Mouse (Mus musculus): Measurements from ENCODE around the gene Yipf2.
"Not testable (repeated sequence)": the region's sequence is repeated elsewhere in the genome, so short reads cannot be mapped to it uniquely, and the experiment has no call there.

Yipf2 gene

DNA sequence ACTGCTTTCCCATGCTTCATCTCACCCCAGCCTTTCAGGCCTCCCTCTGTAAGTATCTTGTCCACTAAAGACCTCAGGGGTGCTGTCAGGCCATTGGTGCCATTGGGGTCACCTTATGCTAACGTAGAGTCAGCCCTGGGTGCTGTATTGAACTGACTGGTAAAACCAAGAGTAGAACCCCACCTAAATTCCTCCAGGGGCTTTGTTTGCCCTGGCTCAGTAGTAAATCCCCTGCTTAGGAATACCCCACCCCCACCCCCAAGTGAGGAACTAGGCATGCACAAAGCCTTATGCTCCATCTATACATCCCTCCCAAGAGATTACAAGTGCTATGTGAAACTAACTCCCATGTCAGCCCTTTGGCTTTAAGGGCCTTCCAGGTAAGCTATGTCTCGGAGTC is 35.1 kb downstream of the Yipf2 start:
- no peak for ATAC-seq (ENCODE audit: low TSS enrichment)

DNA sequence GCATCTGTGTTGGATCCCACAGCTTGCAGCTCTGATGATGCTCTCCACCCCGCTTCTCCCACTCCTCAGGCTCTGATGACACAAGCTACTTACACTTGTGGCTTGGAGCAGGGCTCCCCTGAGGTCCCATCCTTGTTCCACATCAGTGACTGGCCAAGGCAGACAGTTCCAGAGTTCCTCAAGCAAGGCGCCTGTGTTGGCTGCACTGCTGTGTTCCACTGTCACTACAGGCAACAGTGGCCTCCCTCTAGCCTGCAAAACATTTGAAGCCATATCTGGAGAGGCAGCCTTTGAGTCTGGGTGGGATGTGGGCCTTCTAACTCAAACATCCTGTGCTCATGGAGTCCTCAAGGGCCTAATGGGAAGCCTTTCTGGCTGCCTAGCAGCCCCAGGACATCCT is 35.6 kb downstream of the Yipf2 start:
- ATAC-seq (ENCODE audit: low TSS enrichment) = no peak

GRCm38 (mm10) chr9:21555198-21555742 is 37.4 kb downstream of the Yipf2 start:
- ATAC-seq (ENCODE audit: low TSS enrichment) = no peak

DNA sequence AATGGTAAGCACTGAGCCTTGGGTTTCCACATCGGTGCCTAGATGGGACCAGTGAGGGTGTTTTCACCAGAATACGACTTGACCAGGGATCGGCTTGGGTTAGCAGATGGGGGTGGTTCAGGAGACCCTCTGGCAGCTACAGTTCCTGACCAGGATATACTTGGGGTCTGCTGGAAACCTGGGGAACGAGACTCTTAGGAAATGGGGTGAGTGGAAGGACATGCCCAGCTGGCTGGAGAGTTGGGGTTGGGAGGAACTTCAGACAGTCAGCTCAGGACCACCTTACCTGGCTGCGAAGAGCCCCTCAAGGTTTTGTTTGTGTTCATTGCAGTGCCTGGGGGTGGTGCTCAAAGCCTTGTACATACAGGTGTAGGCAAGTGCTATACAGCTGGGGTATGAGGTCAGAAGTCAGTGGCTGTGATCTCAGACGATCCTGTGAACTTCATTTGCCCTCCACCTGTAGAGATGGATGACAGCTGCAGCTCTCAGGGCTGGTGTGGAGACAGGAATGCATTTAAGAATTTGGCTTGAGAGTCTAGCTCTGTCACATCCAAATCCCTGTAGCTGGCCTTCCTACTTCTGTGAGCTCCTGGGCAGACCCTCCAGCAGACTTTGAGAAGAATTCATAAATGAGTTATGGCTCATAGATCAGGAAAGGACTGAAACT is 38.9 kb downstream of the Yipf2 start:
- no peak for ATAC-seq (ENCODE audit: low TSS enrichment)

- ATAC-seq (ENCODE audit: low TSS enrichment) = no peak
These were observed 41.6 kb downstream of the Yipf2 start for GRCm38 (mm10) chr9:21551049-21551448.

GRCm38 (mm10) chr9:21547075-21547941 is 45.3 kb downstream of the Yipf2 start:
- peak; percentile 8; the same call in 1 of the 2 replicates for ATAC-seq (ENCODE audit: low TSS enrichment)

DNA sequence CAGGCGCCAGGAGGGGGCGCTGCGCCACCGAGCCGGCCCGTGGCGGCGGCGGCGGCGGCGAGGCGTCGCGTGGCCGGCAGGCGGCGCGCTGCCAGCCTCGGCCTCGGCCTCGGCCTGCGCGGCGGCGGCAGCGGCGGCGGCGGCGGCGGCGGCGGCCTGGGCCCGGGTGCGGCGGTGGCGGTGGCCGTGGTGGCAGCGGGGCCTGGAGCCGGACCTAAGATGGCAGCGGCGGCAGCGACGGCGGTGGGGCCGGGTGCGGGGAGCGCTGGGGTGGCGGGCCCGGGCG is 45.9 kb downstream of the Yipf2 start, which contains the start of gene Carm1:
TSS of gene Carm1 (plus strand) at position 106 of the 286 bp plus-strand sequence.
- ATAC-seq (ENCODE audit: low TSS enrichment) = no peak

DNA sequence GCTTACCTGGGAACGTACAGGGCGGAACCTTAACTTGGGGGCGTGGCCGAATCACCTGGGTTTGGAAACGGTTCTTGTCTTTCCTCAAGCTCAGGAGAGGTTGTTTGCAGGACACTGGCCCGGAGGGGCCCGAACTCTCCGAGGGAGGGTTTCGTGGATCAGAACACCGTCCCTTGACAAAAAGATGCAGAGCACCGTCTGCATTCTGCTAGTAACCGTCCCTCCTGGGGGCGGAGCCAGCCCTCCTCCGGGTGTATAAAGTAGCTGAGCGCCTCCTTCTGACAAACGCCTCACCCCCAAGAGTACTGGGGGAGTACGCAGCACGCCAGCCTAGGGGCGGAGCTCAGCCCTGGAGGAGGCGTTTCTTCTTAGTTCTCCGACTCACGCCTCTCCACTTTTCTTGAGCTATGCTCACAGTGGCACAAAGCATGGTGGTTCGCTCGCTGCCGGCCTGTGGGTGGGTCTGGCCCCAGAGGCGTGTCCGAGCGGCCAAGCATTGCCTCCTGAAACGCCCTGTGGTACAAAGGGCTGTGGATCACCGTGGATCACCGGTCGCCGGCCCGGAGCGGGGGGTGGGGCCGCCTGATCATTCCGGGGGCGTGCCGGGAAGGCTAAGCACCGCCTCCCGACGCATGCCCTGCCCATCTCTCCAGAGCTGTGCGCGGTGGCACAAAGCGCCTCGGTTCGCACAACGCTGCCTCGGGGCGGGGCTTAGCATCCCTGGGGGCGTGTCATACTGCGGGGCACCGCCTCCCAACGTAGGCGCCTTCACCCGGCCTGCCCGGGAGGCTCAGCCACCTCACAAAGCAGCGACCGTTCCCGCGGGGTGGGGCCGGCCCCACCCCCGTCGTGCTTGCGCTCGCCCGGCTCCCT is 46.5 kb downstream of the Yipf2 start:
- peak; percentile 90 for ATAC-seq (ENCODE audit: low TSS enrichment)

DNA sequence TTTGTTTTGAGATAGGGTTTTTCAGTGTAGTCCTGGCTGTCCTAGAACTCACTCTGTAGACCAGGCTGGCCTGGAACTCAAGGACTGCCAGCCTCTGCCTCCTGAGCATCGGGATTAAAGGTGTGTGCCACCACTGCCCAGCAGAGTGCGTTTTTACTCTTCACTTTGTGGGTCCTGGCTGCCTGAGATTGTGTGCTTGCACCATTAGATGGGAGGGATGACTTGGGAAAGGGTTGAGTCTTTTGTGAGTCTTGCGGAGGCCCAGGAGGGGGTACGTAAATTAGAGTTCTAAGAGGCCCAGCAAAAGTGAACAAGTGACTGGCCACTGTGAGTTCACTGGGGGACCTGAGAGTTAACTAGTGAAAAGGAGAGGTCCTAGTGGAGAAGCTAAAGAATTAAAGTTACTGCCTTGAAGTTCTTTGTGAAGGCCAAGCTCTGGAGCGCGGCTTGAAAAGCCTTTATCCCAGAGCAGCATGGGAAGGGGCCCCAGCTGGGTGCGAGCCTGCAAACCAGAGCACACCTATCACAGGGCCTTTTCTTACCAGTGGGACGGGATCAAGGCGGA is 47.2 kb downstream of the Yipf2 start:
- ATAC-seq (ENCODE audit: low TSS enrichment) = peak; percentile 52

- ATAC-seq (ENCODE audit: low TSS enrichment) = not testable (repeated sequence)
These were observed 50.6 kb downstream of the Yipf2 start for GRCm38 (mm10) chr9:21542001-21542400.

DNA sequence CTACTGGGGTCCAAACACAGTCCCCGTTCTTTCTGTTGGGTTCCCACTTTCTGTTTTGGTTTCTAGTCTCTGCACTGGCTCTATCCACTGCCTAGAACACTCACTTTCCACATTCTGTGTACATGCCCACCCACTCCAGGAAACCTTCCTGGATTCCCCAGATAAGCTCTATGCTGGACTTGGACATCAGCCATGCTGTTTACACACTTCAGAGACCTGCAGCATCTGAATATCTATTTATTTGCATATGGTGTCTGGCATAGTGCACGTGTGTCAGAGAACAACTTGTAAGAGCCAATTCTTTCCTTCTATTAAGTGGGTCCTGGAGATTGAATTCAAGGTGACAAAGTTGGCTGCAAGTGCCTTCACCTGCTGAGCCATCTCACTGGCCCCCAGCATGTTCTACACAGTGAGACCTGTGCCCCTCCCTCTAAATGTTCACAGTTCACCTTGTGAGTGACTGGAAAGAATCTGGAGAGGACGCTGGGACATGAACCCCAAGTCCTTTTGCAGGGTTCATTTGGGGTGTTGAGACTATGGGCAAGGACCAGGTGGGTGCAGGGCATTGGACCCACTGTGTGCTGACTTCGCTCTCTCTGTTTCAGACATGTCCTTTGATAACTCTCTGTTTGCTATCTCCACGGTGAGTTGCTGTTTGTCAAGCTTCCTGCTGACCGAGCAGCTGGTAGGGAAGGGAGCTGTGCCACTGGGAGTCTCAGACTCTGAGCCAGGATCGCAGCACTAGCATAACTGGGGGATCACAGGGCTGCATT is 52.5 kb downstream of the Yipf2 start:
- no peak for ATAC-seq (ENCODE audit: low TSS enrichment)
